Mouse (Mus musculus): ENCODE data around the gene Gmppb. TPM values are rescaled to one million over a fixed set of nuclear protein-coding genes. Genes with fewer than 3 reads are reported as not detected.

Gene Gmppb
- total RNA-seq, 2 experiments from 2014 or later: 14.1 to 16.1 TPM

- ATAC-seq (replicated peaks; ENCODE audit: poor library complexity, severe bottlenecking): no peak
Measured at GRCm38 (mm10) chr9:108071801-108072200, 22.8 kb downstream of the Gmppb start.

GRCm38 (mm10) chr9:108072481-108072924 is 23.5 kb downstream of the Gmppb start:
- ATAC-seq (replicated peaks; ENCODE audit: poor library complexity, severe bottlenecking): no peak

- no peak for ATAC-seq (replicated peaks; ENCODE audit: poor library complexity, severe bottlenecking)
Measured at GRCm38 (mm10) chr9:108073141-108073930, 24.3 kb downstream of the Gmppb start.

GRCm38 (mm10) chr9:108080168-108080567 is 31.1 kb downstream of the Gmppb start, which contains the start of gene Mst1:
Gene Mst1 (plus strand): TSS chr9:108080436.
- peak; percentile 21 for ATAC-seq (replicated peaks; ENCODE audit: poor library complexity, severe bottlenecking)

- ATAC-seq (replicated peaks; ENCODE audit: poor library complexity, severe bottlenecking): 0 out of 2 replicates have a peak, but pooled peaks have one; percentile 4
Measured at GRCm38 (mm10) chr9:108082549-108082948, 33.5 kb downstream of the Gmppb start.

GRCm38 (mm10) chr9:108082988-108083431 is 34.0 kb downstream of the Gmppb start, which contains the start of gene Rnf123:
Gene Rnf123 (minus strand): TSS chr9:108083346.
- ATAC-seq (replicated peaks; ENCODE audit: poor library complexity, severe bottlenecking): peak; percentile 35

GRCm38 (mm10) chr9:108083561-108083960 is 34.5 kb downstream of the Gmppb start:
- ATAC-seq (replicated peaks; ENCODE audit: poor library complexity, severe bottlenecking): no peak

- no peak for ATAC-seq (replicated peaks; ENCODE audit: poor library complexity, severe bottlenecking)
Measured at GRCm38 (mm10) chr9:108085261-108085660, 36.2 kb downstream of the Gmppb start.

- ATAC-seq (replicated peaks; ENCODE audit: poor library complexity, severe bottlenecking): no peak
Measured at GRCm38 (mm10) chr9:108090611-108091120, 41.6 kb downstream of the Gmppb start.

- no peak for ATAC-seq (replicated peaks; ENCODE audit: poor library complexity, severe bottlenecking)
Measured at GRCm38 (mm10) chr9:108093586-108093985, 44.5 kb downstream of the Gmppb start.

- ATAC-seq (replicated peaks; ENCODE audit: poor library complexity, severe bottlenecking): peak; percentile 88
Measured at GRCm38 (mm10) chr9:108094184-108094941, 45.3 kb downstream of the Gmppb start, which contains the start of gene Apeh. Gene Apeh (minus strand): TSS chr9:108094606.

GRCm38 (mm10) chr9:108094998-108095411 is 46.0 kb downstream of the Gmppb start:
- no peak for ATAC-seq (replicated peaks; ENCODE audit: poor library complexity, severe bottlenecking)

GRCm38 (mm10) chr9:108095518-108095917 is 46.5 kb downstream of the Gmppb start:
- peak; percentile 39 for ATAC-seq (replicated peaks; ENCODE audit: poor library complexity, severe bottlenecking)

- no peak for ATAC-seq (replicated peaks; ENCODE audit: poor library complexity, severe bottlenecking)
Measured at GRCm38 (mm10) chr9:108095949-108096712, 47.1 kb downstream of the Gmppb start.

GRCm38 (mm10) chr9:108099619-108100018 is 50.6 kb downstream of the Gmppb start:
- ATAC-seq (replicated peaks; ENCODE audit: poor library complexity, severe bottlenecking): no peak

Other genes with a start within 250 kb of the Gmppb start
- 99.9 and 115 TPM in 2 replicates for gene Rbm6, start 176.0 kb upstream of the Gmppb start, total RNA-seq (2014; fragmentation: Nextera tagmentation)
- 110 and 125 TPM in 2 replicates for gene Rbm6, start 176.0 kb upstream of the Gmppb start, total RNA-seq (2017)
- gene Mon1a, start 161.1 kb upstream of the Gmppb start, total RNA-seq (2014; fragmentation: Nextera tagmentation): 6.1 and 9.3 TPM in 2 replicates
- gene Mon1a, start 161.1 kb upstream of the Gmppb start, total RNA-seq (2017): 16.5 and 19.5 TPM in 2 replicates
- not detected in 2 replicates for gene Mst1r, start 142.4 kb upstream of the Gmppb start, total RNA-seq (2014; fragmentation: Nextera tagmentation)
- gene Mst1r, start 142.4 kb upstream of the Gmppb start, total RNA-seq (2017): 0.26 and 6.3 TPM in 2 replicates
- gene Actl11, start 120.8 kb upstream of the Gmppb start, total RNA-seq (2014; fragmentation: Nextera tagmentation): not detected in 2 replicates
- not detected in 2 replicates for gene Actl11, start 120.8 kb upstream of the Gmppb start, total RNA-seq (2017)
- not detected in 2 replicates for gene Camkv, start 113.6 kb upstream of the Gmppb start, total RNA-seq (2014; fragmentation: Nextera tagmentation)
- not detected in 2 replicates for gene Camkv, start 113.6 kb upstream of the Gmppb start, total RNA-seq (2017)
- gene Traip, start 99.1 kb upstream of the Gmppb start, total RNA-seq (2014; fragmentation: Nextera tagmentation): 11.1 and 19.4 TPM in 2 replicates
- 24.0 and 29.7 TPM in 2 replicates for gene Traip, start 99.1 kb upstream of the Gmppb start, total RNA-seq (2017)
- 79.1 and 88.9 TPM in 2 replicates for gene Uba7, start 73.7 kb upstream of the Gmppb start, total RNA-seq (2014; fragmentation: Nextera tagmentation)
- 21.4 and 33.4 TPM in 2 replicates for gene Uba7, start 73.7 kb upstream of the Gmppb start, total RNA-seq (2017)
- gene Gm20661, start 66.2 kb upstream of the Gmppb start, total RNA-seq (2014; fragmentation: Nextera tagmentation): 0.47 TPM in 1 of 2 replicates, not detected in the other
- gene Gm20661, start 66.2 kb upstream of the Gmppb start, total RNA-seq (2017): not detected in 2 replicates
- gene Inka1, start 63.4 kb upstream of the Gmppb start, total RNA-seq (2014; fragmentation: Nextera tagmentation): 16.7 and 29.9 TPM in 2 replicates
- 18.6 and 23.2 TPM in 2 replicates for gene Inka1, start 63.4 kb upstream of the Gmppb start, total RNA-seq (2017)
- 3.0 TPM in 1 of 2 replicates, not detected in the other for gene Cdhr4, start 56.7 kb upstream of the Gmppb start, total RNA-seq (2014; fragmentation: Nextera tagmentation)
- gene Cdhr4, start 56.7 kb upstream of the Gmppb start, total RNA-seq (2017): 0.69 TPM in 1 of 2 replicates, not detected in the other
- gene Gm20662, start 52.9 kb upstream of the Gmppb start, total RNA-seq (2014; fragmentation: Nextera tagmentation): 0.62 and 5.3 TPM in 2 replicates
- gene Gm20662, start 52.9 kb upstream of the Gmppb start, total RNA-seq (2017): not detected in 2 replicates
- 27.1 TPM in 2 replicates for gene Ip6k1, start 46.7 kb upstream of the Gmppb start, total RNA-seq (2014; fragmentation: Nextera tagmentation)
- gene Ip6k1, start 46.7 kb upstream of the Gmppb start, total RNA-seq (2017): 31.6 and 42.7 TPM in 2 replicates
- 2.2 and 3.4 TPM in 2 replicates for gene Amigo3, start 3.9 kb downstream of the Gmppb start, total RNA-seq (2014; fragmentation: Nextera tagmentation)
- 2.2 and 3.1 TPM in 2 replicates for gene Amigo3, start 3.9 kb downstream of the Gmppb start, total RNA-seq (2017)
- gene Mst1, start 31.2 kb downstream of the Gmppb start, total RNA-seq (2014; fragmentation: Nextera tagmentation): 0.67 TPM in 1 of 2 replicates, not detected in the other
- gene Mst1, start 31.2 kb downstream of the Gmppb start, total RNA-seq (2017): 0.34 and 1.6 TPM in 2 replicates
- 64.5 and 75.3 TPM in 2 replicates for gene Rnf123, start 34.1 kb downstream of the Gmppb start, total RNA-seq (2014; fragmentation: Nextera tagmentation)
- 29.7 and 30.3 TPM in 2 replicates for gene Rnf123, start 34.1 kb downstream of the Gmppb start, total RNA-seq (2017)
- gene Apeh, start 45.4 kb downstream of the Gmppb start, total RNA-seq (2014; fragmentation: Nextera tagmentation): 72.6 and 79.0 TPM in 2 replicates
- 75.8 and 83.2 TPM in 2 replicates for gene Apeh, start 45.4 kb downstream of the Gmppb start, total RNA-seq (2017)
- gene Bsn, start 141.1 kb downstream of the Gmppb start, total RNA-seq (2014; fragmentation: Nextera tagmentation): 6.2 and 9.0 TPM in 2 replicates
- gene Bsn, start 141.1 kb downstream of the Gmppb start, total RNA-seq (2017): 3.2 and 3.7 TPM in 2 replicates
- 12.5 and 20.8 TPM in 2 replicates for gene Dag1, start 214.7 kb downstream of the Gmppb start, total RNA-seq (2014; fragmentation: Nextera tagmentation)
- gene Dag1, start 214.7 kb downstream of the Gmppb start, total RNA-seq (2017): 3.3 and 4.6 TPM in 2 replicates
- 8.7 and 9.8 TPM in 2 replicates for gene Nicn1, start 241.2 kb downstream of the Gmppb start, total RNA-seq (2014; fragmentation: Nextera tagmentation)
- 5.2 and 10.7 TPM in 2 replicates for gene Nicn1, start 241.2 kb downstream of the Gmppb start, total RNA-seq (2017)
- 0.19 and 0.70 TPM in 2 replicates for gene Amt, start 247.6 kb downstream of the Gmppb start, total RNA-seq (2014; fragmentation: Nextera tagmentation)
- 1.8 TPM in 1 of 2 replicates, not detected in the other for gene Amt, start 247.6 kb downstream of the Gmppb start, total RNA-seq (2017)

Measured in granulocyte monocyte progenitor cell, adult 5-6 weeks (primary cell).